Mouse (Mus musculus) kidney, embryonic 15.5 days (tissue): ENCODE measurements around the gene Nfkb2. TPM values are rescaled to one million over a fixed set of nuclear protein-coding genes. Genes with fewer than 3 reads are reported as not detected.
A peak's percentile ranks its signal among the peaks of the same experiment; 100 is the strongest.

ENCODE experiments used
- ATAC-seq: fragments of 200-750 bp; cut with Nextera tagmentation; replicated peaks from 2 replicates; pipeline ENCODE4 v1.8.0; 2017; ENCODE audit warnings: moderate TSS enrichment; ENCODE audit not compliant: low FRiP score
- H3K27ac ChIP-seq: fragments of 300-500 bp; sonication (generic); 2 replicates; pipeline ENCODE4 v1.5.1; 2015; ENCODE audit warnings: mild to moderate bottlenecking, inconsistent platforms
- H3K27me3 ChIP-seq: fragments of 300-500 bp; sonication (generic); 2 replicates; pipeline ENCODE4 v1.6.1; 2015; ENCODE audit warnings: inconsistent platforms
- H3K36me3 ChIP-seq: fragments of 300-500 bp; sonication (generic); 2 replicates; pipeline ENCODE4 v1.6.1; 2015; ENCODE audit warnings: inconsistent platforms
- H3K4me1 ChIP-seq: fragments of 300-500 bp; sonication (generic); 2 replicates; pipeline ENCODE4 v1.6.1; 2015; ENCODE audit warnings: inconsistent platforms
- H3K4me2 ChIP-seq: fragments of 300-500 bp; sonication (generic); 2 replicates; pipeline ENCODE4 v1.6.1; 2015; ENCODE audit warnings: moderate library complexity, mild to moderate bottlenecking, inconsistent platforms
- H3K4me3 ChIP-seq: fragments of 300-500 bp; sonication (generic); replicated peaks from 2 replicates; pipeline ENCODE4 v1.5.1; 2015; ENCODE audit warnings: mild to moderate bottlenecking, inconsistent platforms
- H3K9ac ChIP-seq: fragments of 300-500 bp; sonication (generic); 2 replicates; pipeline ENCODE4 v1.6.1; 2015; ENCODE audit warnings: mild to moderate bottlenecking, inconsistent platforms
- H3K9me3 ChIP-seq: fragments of 300-500 bp; sonication (generic); replicated peaks from 2 replicates; pipeline ENCODE4 v1.6.1; 2016; ENCODE audit warnings: inconsistent platforms
- WGBS: fragments of 180-500 bp; shearing (Covaris S2); methylation state at CpG from one replicate; pipeline ENCODE4 v1.1.7; 2015; ENCODE audit warnings: mixed read lengths; 5-methylcytosine and 5-hydroxymethylcytosine counted together
- polyA plus RNA-seq: library from polyadenylated mRNA; unstranded; fragments of >200 nt; fragmentation: Nextera tagmentation; extraction: Ambion mirVana; gene quantifications from 2 replicates; pipeline ENCODE4 v1.2.1, GENCODE M21; 2015

Gene Nfkb2
- polyA plus RNA-seq, 1 experiment from 2014 or later, result 9.8 TPM

DNA sequence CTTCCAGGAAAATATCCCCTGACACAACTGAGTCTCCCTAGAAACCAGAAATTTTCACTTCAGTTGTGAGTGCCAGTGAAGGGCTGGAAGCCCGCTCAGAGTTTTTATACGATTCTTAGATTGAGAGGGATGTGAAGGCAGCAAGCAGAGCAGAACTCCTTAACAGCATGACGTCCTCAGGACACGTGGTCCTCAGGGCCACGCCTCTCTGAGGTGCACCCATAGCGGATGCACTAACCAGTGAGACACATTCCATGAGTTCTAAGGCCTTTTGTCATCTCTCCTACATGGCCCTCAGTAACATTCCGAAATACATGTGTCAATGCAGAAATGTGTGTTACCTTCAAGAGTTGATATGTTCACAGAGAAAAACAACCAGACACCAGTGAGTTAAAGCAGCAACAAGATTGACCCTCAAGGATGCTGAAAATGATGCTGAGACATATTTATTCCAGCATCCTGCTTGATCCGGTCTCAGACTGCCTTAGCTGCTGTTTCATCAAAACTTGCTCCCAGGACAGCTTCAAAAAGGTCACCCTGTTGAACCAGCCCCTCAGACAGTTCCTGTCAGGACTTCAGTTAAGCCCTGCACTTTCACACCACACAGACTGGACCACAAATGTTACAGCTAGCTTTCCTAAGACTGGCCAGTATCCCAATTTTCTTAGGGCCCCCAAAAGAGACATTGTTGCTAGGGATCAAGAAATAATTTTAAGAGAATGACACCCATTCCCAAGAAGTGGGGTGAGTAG, 3.6 kb upstream of the Nfkb2 start:
- Histone ChIP-seq H3K4me2 (no peak overlapping the region), H3K4me1 (peaks cover 12% of the 10 kb centered on the region), H3K27ac (no peak overlapping the region), H3K27me3 (peaks cover 5% of the 10 kb centered on the region; the same call in 1 of the 2 replicates), H3K4me3 (no peak overlapping the region), H3K36me3 (no peaks in the 10 kb centered on the region), H3K9me3 (no peaks in the 10 kb centered on the region), H3K9ac (no peak overlapping the region)
- no peak for ATAC-seq
- 33% methylated on average over 8 of the region's 8 CpGs for WGBS

- H3K4me3 ChIP-seq, result no peak overlapping the region
- 88% methylated on average over 4 of the region's 4 CpGs for WGBS
- H3K27ac ChIP-seq, result no peak overlapping the region
- peaks cover 18% of the 10 kb centered on the region for H3K4me1 ChIP-seq
- H3K36me3 ChIP-seq, result 0 out of 2 replicates have a peak, but pooled peaks cover under 1% of the 10 kb centered on the region
- no peak overlapping the region for H3K4me2 ChIP-seq
- H3K9ac ChIP-seq, result no peak overlapping the region
- no peaks in the 10 kb centered on the region for H3K9me3 ChIP-seq
- H3K27me3 ChIP-seq, result peaks cover 14% of the 10 kb centered on the region
- no peak for ATAC-seq
Measured at GRCm38 (mm10) chr19:46302551-46302950, 1.6 kb upstream of the Nfkb2 start.

GRCm38 (mm10) chr19:46303251-46304215, 587 bp upstream of the Nfkb2 start:
- H3K27ac ChIP-seq, result peak overlapping the region; percentile 90; the same call in 1 of the 2 replicates
- H3K4me1 ChIP-seq, result peaks cover 23% of the 10 kb centered on the region
- peak overlapping the region; percentile 95 for H3K4me2 ChIP-seq
- no peaks in the 10 kb centered on the region for H3K9me3 ChIP-seq
- peak overlapping the region; percentile 76 for H3K4me3 ChIP-seq
- peaks cover 24% of the 10 kb centered on the region for H3K27me3 ChIP-seq
- ATAC-seq, result no peak
- 52% methylated on average over 18 of the region's 18 CpGs for WGBS
- 0 out of 2 replicates have a peak, but pooled peaks cover 5% of the 10 kb centered on the region for H3K36me3 ChIP-seq
- peak overlapping the region; percentile 36; the same call in 1 of the 2 replicates for H3K9ac ChIP-seq

- H3K4me1 ChIP-seq, result peaks cover 28% of the 10 kb centered on the region
Measured at GRCm38 (mm10) chr19:46304908-46305333, 801 bp downstream of the Nfkb2 start.

DNA sequence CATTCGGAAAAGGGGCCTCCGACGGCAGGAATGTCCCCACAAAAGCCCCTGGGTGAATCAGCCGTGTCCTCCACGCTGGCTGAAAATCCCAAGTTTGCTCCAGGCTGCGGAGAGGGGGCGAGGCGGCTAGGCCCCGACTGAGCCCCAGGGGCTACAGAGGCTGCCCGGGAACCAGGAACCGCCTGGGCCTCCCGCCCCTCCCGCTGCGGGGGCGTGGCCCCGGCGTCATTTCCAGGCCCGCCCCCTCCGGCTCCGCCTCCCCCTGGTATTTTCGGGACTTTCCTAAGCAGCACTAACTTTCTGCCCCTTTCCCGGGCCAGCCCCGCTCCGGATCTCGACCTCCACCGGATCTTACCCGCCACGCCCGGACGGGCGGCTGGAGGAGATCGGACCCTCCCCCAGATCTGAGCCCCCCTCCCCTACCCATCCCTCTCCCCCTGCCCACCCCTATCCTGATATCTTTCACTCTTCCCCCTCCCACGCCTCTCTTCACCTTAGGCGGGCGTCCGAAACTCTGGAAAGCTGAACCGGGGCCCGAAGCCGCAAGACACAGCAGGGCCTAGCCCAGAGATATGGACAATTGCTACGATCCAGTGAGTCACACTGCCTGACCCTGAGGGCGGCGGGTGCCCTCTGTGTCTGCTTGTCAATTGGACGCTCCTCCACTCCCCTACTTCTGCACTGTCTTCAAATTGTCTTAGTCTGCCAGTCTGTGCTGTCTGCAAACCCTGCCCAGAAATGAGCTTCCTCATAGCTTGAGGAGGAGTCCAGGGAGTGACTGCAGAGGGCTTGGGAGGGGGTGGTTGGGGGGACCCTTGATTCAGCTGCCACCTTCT, 1.5 kb downstream of the Nfkb2 start:
- Histone ChIP-seq H3K9me3 (no peaks in the 10 kb centered on the region), H3K4me1 (peaks cover 28% of the 10 kb centered on the region), H3K27me3 (peaks cover 27% of the 10 kb centered on the region), H3K9ac (peak overlapping the region; percentile 66), H3K4me2 (peak overlapping the region; percentile 95), H3K4me3 (peak overlapping the region; percentile 76), H3K27ac (peak overlapping the region; percentile 90), H3K36me3 (peaks cover 17% of the 10 kb centered on the region)
- under 1% methylated on average over 43 of the region's 43 CpGs for WGBS
- ATAC-seq, result peak; percentile 77

More at GRCm38 (mm10) chr19:46304908-46305333, 801 bp downstream of the Nfkb2 start:
- peak; percentile 44 for ATAC-seq
- Histone ChIP-seq H3K4me3 (peak overlapping the region; percentile 76), H3K36me3 (peaks cover 10% of the 10 kb centered on the region), H3K4me2 (peak overlapping the region; percentile 95), H3K27ac (peak overlapping the region; percentile 90), H3K9me3 (no peaks in the 10 kb centered on the region), H3K27me3 (peaks cover 32% of the 10 kb centered on the region), H3K9ac (peak overlapping the region; percentile 66)
- WGBS, result under 1% methylated on average over 34 of the region's 34 CpGs

- H3K27me3 ChIP-seq, result peaks cover 27% of the 10 kb centered on the region
- peak overlapping the region; percentile 76 for H3K4me3 ChIP-seq
- H3K36me3 ChIP-seq, result peaks cover 23% of the 10 kb centered on the region
- no peak for ATAC-seq
- no peaks in the 10 kb centered on the region for H3K9me3 ChIP-seq
- peaks cover 28% of the 10 kb centered on the region for H3K4me1 ChIP-seq
- H3K4me2 ChIP-seq, result peak overlapping the region; percentile 95
- 44% methylated on average over 4 of the region's 5 CpGs for WGBS
- H3K27ac ChIP-seq, result peak overlapping the region; percentile 90; the same call in 1 of the 2 replicates
- peak overlapping the region; percentile 66 for H3K9ac ChIP-seq
Measured at GRCm38 (mm10) chr19:46306268-46306610, 2.1 kb downstream of the Nfkb2 start.

GRCm38 (mm10) chr19:46306751-46307289, 2.7 kb downstream of the Nfkb2 start:
- Histone ChIP-seq H3K4me1 (peaks cover 28% of the 10 kb centered on the region), H3K27ac (no peak overlapping the region), H3K4me2 (no peak overlapping the region), H3K4me3 (no peak overlapping the region), H3K36me3 (peaks cover 29% of the 10 kb centered on the region), H3K9me3 (no peaks in the 10 kb centered on the region), H3K27me3 (peaks cover 32% of the 10 kb centered on the region), H3K9ac (no peak overlapping the region)
- no peak for ATAC-seq
- 85% methylated on average over 9 of the region's 9 CpGs for WGBS

GRCm38 (mm10) chr19:46307781-46308180, 3.7 kb downstream of the Nfkb2 start:
- Histone ChIP-seq H3K36me3 (peaks cover 32% of the 10 kb centered on the region), H3K4me2 (no peak overlapping the region), H3K27ac (no peak overlapping the region), H3K27me3 (peaks cover 39% of the 10 kb centered on the region), H3K4me1 (peaks cover 28% of the 10 kb centered on the region), H3K4me3 (no peak overlapping the region), H3K9me3 (no peaks in the 10 kb centered on the region), H3K9ac (no peak overlapping the region)
- ATAC-seq, result no peak
- 82% methylated on average over 16 of the region's 16 CpGs for WGBS

DNA sequence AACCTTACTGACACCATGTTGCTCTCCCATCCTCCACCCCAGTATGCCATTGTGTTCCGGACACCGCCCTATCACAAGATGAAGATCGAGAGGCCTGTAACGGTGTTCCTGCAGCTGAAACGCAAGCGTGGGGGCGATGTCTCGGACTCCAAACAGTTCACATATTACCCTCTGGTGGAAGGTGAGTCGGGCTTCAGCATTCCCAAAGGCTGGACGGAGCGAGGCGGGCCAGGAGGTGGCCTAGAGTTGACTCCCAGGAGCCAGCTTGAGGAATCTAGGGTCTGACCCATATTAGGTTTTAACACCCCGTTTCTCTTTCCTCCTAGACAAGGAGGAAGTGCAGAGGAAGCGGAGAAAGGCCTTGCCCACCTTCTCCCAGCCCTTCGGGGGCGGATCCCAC, 4.2 kb downstream of the Nfkb2 start:
- Histone ChIP-seq H3K9me3 (no peaks in the 10 kb centered on the region), H3K4me1 (peaks cover 28% of the 10 kb centered on the region), H3K4me3 (peak overlapping the region; percentile 41; the same call in 1 of the 2 replicates), H3K27me3 (peaks cover 44% of the 10 kb centered on the region), H3K36me3 (peaks cover 32% of the 10 kb centered on the region), H3K4me2 (peak overlapping the region; percentile 81), H3K27ac (no peak overlapping the region), H3K9ac (peak overlapping the region; percentile 37; the same call in 1 of the 2 replicates)
- 70% methylated on average over 16 of the region's 16 CpGs for WGBS
- no peak for ATAC-seq

DNA sequence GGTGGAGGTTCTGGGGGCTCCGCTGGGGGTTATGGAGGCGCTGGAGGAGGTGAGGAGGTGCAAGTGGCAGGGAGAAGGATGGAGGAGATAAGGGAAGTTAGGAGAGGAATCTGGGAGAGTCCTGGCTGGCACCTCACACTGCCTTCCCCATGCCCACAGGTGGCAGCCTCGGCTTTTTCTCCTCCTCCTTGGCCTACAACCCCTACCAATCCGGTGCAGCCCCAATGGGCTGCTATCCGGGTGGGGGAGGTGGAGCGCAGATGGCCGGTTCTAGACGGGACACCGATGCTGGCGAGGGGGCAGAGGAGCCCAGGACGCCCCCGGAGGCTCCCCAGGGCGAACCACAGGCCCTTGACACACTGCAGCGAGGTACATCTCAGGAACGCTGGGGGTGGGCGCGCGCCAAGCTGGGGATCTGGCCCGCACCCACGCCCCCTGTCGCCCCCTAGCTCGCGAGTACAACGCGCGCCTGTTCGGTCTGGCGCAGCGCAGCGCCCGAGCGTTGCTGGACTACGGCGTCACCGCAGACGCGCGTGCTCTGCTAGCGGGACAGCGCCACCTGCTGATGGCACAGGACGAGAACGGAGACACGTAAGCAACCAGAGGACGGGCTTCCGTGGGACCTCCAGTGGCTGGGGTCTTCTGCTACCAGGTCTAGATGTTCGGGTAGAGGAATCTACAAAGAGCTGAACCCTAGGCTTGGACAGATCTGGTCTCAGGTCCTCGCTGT, 4.8 kb downstream of the Nfkb2 start:
- WGBS, result 2% methylated on average over 47 of the region's 47 CpGs
- Histone ChIP-seq H3K4me1 (peaks cover 24% of the 10 kb centered on the region), H3K9ac (peak overlapping the region; percentile 37), H3K27ac (no peak overlapping the region), H3K27me3 (peaks cover 49% of the 10 kb centered on the region), H3K9me3 (no peaks in the 10 kb centered on the region), H3K4me3 (peak overlapping the region; percentile 41), H3K36me3 (peaks cover 32% of the 10 kb centered on the region), H3K4me2 (peak overlapping the region; percentile 81)
- 0 out of 2 replicates have a peak, but pooled peaks have one; percentile 2 for ATAC-seq
